Mouse (Mus musculus) heart, embryonic 13.5 days (tissue): ENCODE measurements at regions not wholly inside any gene's neighbourhood (a gene's known extent, or its start where the extent isn't known, plus 50 kb on each side); places are given as distances from the start of the nearest gene placed in this dataset.
"Not testable (repeated sequence)": the region's sequence is repeated elsewhere in the genome, so short reads cannot be mapped to it uniquely, and the experiment has no call there.

Experiments
- ATAC-seq: fragments of 200-750 bp; cut with Nextera tagmentation; 2 replicates; pipeline ENCODE4 v1.8.0; 2017; ENCODE audit warnings: moderate TSS enrichment; ENCODE audit not compliant: insufficient number of reproducible peaks, low FRiP score, low TSS enrichment; ENCODE audit errors: extremely low read depth
- H3K27ac ChIP-seq: fragments of 300-500 bp; sonication (generic); replicated peaks from 2 replicates; pipeline ENCODE4 v1.5.1; 2015; ENCODE audit warnings: moderate library complexity, mild to moderate bottlenecking, inconsistent platforms
- H3K27me3 ChIP-seq: fragments of 300-500 bp; sonication (generic); replicated peaks from 2 replicates; pipeline ENCODE4 v1.6.1; 2015; ENCODE audit warnings: mild to moderate bottlenecking, inconsistent platforms
- H3K36me3 ChIP-seq: fragments of 300-500 bp; sonication (generic); 2 replicates; pipeline ENCODE4 v1.6.1; 2015; ENCODE audit warnings: mild to moderate bottlenecking, inconsistent platforms
- H3K4me1 ChIP-seq: fragments of 300-500 bp; sonication (generic); 2 replicates; pipeline ENCODE4 v1.6.1; 2015; ENCODE audit warnings: inconsistent platforms
- H3K4me2 ChIP-seq: fragments of 300-500 bp; sonication (generic); 2 replicates; pipeline ENCODE4 v1.6.1; 2015; ENCODE audit warnings: inconsistent platforms, mild to moderate bottlenecking, moderate library complexity
- H3K4me3 ChIP-seq: fragments of 300-500 bp; sonication (generic); 2 replicates; pipeline ENCODE4 v1.5.1; 2015; ENCODE audit warnings: moderate library complexity, mild to moderate bottlenecking, inconsistent platforms
- H3K9ac ChIP-seq: fragments of 300-500 bp; sonication (generic); 2 replicates; pipeline ENCODE4 v1.6.1; 2015; ENCODE audit warnings: inconsistent platforms, mild to moderate bottlenecking, moderate library complexity
- H3K9me3 ChIP-seq: fragments of 300-500 bp; sonication (generic); 2 replicates; pipeline ENCODE4 v1.6.1; 2016; ENCODE audit warnings: inconsistent platforms
- WGBS: fragments of 180-500 bp; shearing (Covaris S2); methylation state at CpG from one replicate; pipeline ENCODE4 v1.1.7; 2015; ENCODE audit warnings: mixed read lengths; 5-methylcytosine and 5-hydroxymethylcytosine counted together

DNA sequence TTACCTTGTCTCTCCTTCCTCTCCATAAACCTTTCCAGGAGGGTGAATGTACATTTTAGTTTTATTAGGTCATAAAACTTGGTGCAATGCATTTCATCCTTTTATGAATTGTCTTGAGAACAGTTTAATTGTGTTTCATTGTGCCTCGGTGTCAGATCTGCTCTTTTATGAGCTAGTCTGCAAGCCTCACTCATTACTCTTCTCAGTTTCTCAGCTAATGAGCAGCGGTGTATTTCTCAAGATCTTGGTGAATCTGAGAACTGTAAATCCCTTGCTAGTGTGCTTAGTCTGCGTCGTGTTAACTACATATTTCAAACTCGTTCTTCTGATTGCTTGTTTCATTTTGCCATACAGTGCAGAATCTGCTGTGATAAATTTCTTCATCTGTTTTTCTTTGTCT is 984.4 kb downstream of the Basp1 start:
- no peak overlapping the region for H3K9ac ChIP-seq
- H3K4me3 ChIP-seq: no peak overlapping the region
- H3K4me1 ChIP-seq: no peaks in the 10 kb centered on the region
- no peaks in the 10 kb centered on the region for H3K36me3 ChIP-seq
- H3K9me3 ChIP-seq: no peaks in the 10 kb centered on the region; the same call in 1 of the 2 replicates
- ATAC-seq: no peak
- WGBS: 74% methylated on average over 5 of the region's 5 CpGs
- H3K4me2 ChIP-seq: no peak overlapping the region
- no peaks in the 10 kb centered on the region for H3K27me3 ChIP-seq
- H3K27ac ChIP-seq: no peak overlapping the region

GRCm38 (mm10) chr15:24422333-24422942 is 991.1 kb downstream of the Basp1 start:
- H3K9ac ChIP-seq: no peak overlapping the region
- no peaks in the 10 kb centered on the region; the same call in 1 of the 2 replicates for H3K9me3 ChIP-seq
- no peak overlapping the region for H3K4me3 ChIP-seq
- no peaks in the 10 kb centered on the region for H3K36me3 ChIP-seq
- H3K27ac ChIP-seq: no peak overlapping the region
- 46% methylated on average over 2 of the region's 2 CpGs for WGBS
- H3K27me3 ChIP-seq: no peaks in the 10 kb centered on the region
- no peak for ATAC-seq
- H3K4me2 ChIP-seq: no peak overlapping the region
- no peaks in the 10 kb centered on the region for H3K4me1 ChIP-seq

GRCm38 (mm10) chr15:24419736-24420135 is 993.8 kb downstream of the Basp1 start:
- WGBS: 58% methylated on average over 1 of the region's 1 CpGs

DNA sequence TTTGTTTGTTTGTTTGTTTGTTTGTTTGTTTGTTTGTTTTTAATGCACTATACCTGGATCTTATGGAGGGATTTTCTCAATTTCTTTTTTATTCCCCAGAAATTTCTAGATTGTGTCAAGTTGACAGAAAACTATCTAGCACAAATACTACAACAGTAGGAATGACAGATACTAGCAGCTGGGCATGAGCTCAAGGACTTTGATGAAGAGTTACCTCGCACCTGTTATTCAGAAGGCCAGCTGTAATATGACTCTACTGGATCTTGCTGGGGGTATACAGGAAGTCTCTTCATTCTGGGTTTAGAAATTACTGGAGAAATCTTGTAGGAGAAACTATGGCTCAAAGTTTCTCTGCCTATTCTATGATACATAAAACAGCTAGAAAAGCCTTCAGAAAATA is 994.4 kb downstream of the Basp1 start:
- Histone ChIP-seq H3K27me3 (no peaks in the 10 kb centered on the region), H3K27ac (no peak overlapping the region), H3K9ac (no peak overlapping the region), H3K4me2 (no peak overlapping the region), H3K36me3 (no peaks in the 10 kb centered on the region), H3K4me3 (no peak overlapping the region), H3K4me1 (no peaks in the 10 kb centered on the region), H3K9me3 (no peaks in the 10 kb centered on the region; the same call in 1 of the 2 replicates)
- no peak for ATAC-seq
- 70% methylated on average over 1 of the region's 1 CpGs for WGBS

More at GRCm38 (mm10) chr15:24419736-24420135, 993.8 kb downstream of the Basp1 start:
- H3K4me2 ChIP-seq: no peak overlapping the region
- no peak overlapping the region for H3K27ac ChIP-seq
- H3K4me3 ChIP-seq: no peak overlapping the region
- H3K9ac ChIP-seq: no peak overlapping the region
- H3K27me3 ChIP-seq: no peaks in the 10 kb centered on the region
- no peak for ATAC-seq
- H3K4me1 ChIP-seq: no peaks in the 10 kb centered on the region
- no peaks in the 10 kb centered on the region for H3K36me3 ChIP-seq
- no peaks in the 10 kb centered on the region; the same call in 1 of the 2 replicates for H3K9me3 ChIP-seq

DNA sequence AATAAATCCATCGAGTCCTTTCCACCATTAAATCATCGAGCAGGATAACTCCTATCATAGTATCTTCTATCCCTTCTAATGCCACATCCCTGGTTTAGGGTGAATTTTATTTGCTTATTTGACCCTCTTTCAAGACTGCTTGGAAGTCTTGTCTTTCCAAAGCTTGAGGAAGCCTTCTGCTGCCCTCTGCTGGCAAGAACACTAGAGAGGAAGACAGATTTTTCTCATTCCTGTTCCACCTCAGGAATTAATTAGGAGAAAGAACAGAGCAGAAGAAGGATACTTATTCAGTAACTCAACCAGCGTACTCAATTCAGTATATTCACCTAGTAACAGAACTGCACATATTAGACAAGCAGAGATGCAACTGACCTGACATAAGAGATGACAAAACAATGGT is 1005.9 kb downstream of the Basp1 start:
- H3K9me3 ChIP-seq: no peaks in the 10 kb centered on the region
- ATAC-seq: no peak
- H3K36me3 ChIP-seq: no peaks in the 10 kb centered on the region

DNA sequence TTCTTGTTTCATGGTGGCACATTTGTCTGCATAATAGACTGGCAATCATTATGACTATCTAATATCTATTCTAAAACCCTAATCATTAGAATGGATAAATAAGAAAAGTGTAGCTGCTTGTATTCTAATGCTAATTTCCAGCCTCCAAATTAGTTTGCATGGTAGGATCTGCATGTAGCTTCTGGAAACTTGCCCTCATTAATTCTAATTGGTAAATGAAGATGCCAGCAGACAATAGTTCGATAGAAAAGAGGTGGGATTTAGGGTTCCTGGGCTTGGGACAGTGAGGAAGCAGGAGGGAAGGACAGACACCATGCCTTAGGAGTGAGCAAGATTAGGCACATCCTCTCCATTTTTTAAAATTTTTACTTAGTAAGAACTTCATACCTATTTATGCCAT is 1008.3 kb downstream of the Basp1 start:
- Histone ChIP-seq H3K36me3 (no peaks in the 10 kb centered on the region), H3K4me1 (no peaks in the 10 kb centered on the region), H3K27ac (no peak overlapping the region), H3K4me2 (no peak overlapping the region), H3K9me3 (no peaks in the 10 kb centered on the region), H3K4me3 (no peak overlapping the region), H3K9ac (no peak overlapping the region), H3K27me3 (no peaks in the 10 kb centered on the region)
- ATAC-seq: no peak
- WGBS: 65% methylated on average over 1 of the region's 1 CpGs

More for the DNA sequence above, 1005.9 kb downstream of the Basp1 start:
- WGBS: 44% methylated on average over 3 of the region's 3 CpGs
- Histone ChIP-seq H3K27ac (no peak overlapping the region), H3K4me3 (no peak overlapping the region), H3K4me2 (no peak overlapping the region), H3K4me1 (no peaks in the 10 kb centered on the region), H3K9ac (no peak overlapping the region), H3K27me3 (no peaks in the 10 kb centered on the region)

DNA sequence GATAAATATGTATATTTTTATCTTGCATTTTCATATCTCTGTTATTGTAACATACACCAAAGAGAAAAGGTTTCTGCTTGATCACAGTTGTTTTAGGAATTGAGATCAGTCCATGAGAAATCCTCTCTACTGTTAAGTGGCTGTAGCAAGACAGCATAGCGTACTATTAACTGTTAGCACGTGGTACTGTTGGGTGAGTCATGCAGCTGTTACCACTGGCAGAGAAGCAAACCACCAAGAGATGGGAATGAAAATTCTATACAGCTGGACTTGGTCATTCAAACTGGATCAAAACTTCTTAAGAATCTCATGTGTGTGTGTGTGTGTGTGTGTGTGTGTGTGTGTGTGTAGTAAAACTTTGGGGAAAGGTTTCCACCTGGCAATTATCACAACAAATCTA is 1013.5 kb downstream of the Basp1 start:
- Histone ChIP-seq H3K4me2 (no peak overlapping the region), H3K36me3 (no peaks in the 10 kb centered on the region), H3K4me3 (no peak overlapping the region), H3K9ac (no peak overlapping the region), H3K27me3 (no peaks in the 10 kb centered on the region), H3K4me1 (no peaks in the 10 kb centered on the region), H3K9me3 (no peaks in the 10 kb centered on the region), H3K27ac (no peak overlapping the region)
- WGBS: 55% methylated on average over 2 of the region's 2 CpGs
- ATAC-seq: no peak

- WGBS: 77% methylated on average over 8 of the region's 8 CpGs
- no peaks in the 10 kb centered on the region for H3K36me3 ChIP-seq
- no peak overlapping the region for H3K4me3 ChIP-seq
- H3K9me3 ChIP-seq: 0 out of 2 replicates have a peak, but pooled peaks cover 6% of the 10 kb centered on the region
- H3K4me2 ChIP-seq: no peak overlapping the region
- H3K27me3 ChIP-seq: no peaks in the 10 kb centered on the region
- no peak for ATAC-seq
- no peak overlapping the region for H3K27ac ChIP-seq
- H3K9ac ChIP-seq: no peak overlapping the region
- no peaks in the 10 kb centered on the region for H3K4me1 ChIP-seq
Observed at GRCm38 (mm10) chr15:24358398-24358797, 1055.2 kb downstream of the Basp1 start.

DNA sequence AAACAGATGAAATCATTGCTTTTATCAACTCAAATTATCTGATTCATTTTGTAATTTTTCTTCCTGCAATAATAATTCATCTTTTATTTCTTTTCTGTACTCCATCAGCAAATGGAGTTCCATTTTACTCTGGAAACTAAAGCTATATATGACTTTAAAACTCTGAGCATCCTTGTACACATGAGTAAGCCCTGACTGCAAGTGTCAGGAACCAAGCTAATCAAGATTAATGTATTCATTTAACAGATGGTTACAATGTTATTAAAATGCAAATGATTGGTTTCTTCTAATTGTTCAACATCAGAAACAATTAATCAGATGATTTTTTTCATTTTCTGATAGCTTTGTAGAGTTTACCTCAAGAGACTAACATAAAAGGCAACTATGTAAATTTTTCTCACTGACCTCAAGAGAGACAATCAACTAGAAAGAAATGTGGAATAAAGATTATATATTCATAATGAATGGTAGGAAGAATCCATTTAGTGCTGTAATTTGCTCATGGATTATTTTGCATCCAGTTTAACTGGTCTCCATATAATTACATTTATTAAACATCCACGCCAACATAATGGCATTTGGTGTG is 1064.5 kb downstream of the Basp1 start:
- Histone ChIP-seq H3K27me3 (no peaks in the 10 kb centered on the region), H3K36me3 (no peaks in the 10 kb centered on the region), H3K4me2 (no peak overlapping the region), H3K4me1 (no peaks in the 10 kb centered on the region), H3K4me3 (no peak overlapping the region), H3K9me3 (no peaks in the 10 kb centered on the region), H3K27ac (no peak overlapping the region), H3K9ac (no peak overlapping the region)
- WGBS: 68% methylated on average over 1 of the region's 1 CpGs
- ATAC-seq: no peak

DNA sequence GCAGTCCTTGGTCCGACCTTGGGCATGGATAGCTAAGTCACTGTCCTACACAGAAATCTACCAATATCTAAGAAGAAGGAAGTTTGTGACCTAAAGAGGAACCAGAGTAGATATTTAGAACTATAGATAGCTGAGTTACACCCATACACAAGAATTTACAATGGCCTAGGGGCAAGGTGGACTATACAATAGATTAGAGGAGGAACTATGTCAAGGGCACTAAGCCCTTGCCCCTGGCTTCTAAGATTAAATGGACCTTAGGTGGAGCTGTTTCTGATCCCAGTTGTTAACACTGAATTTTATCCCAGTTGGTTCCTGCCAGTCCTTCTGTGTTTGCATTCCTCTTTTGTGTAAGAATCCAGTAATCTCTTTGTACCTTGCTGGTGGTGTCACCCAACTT is 1077.7 kb downstream of the Basp1 start:
- not testable (repeated sequence) for H3K36me3 ChIP-seq, H3K4me1 ChIP-seq, H3K4me3 ChIP-seq, H3K9ac ChIP-seq, H3K27me3 ChIP-seq, H3K9me3 ChIP-seq, H3K27ac ChIP-seq, H3K4me2 ChIP-seq, ATAC-seq
- 81% methylated on average over 1 of the region's 1 CpGs for WGBS

- ATAC-seq, H3K4me3 ChIP-seq, H3K4me2 ChIP-seq, H3K36me3 ChIP-seq, H3K9me3 ChIP-seq, H3K27ac ChIP-seq, H3K9ac ChIP-seq, H3K4me1 ChIP-seq, H3K27me3 ChIP-seq: not testable (repeated sequence)
- whole genome bisulfite sequencing: 75% methylated on average over 3 of the region's 3 CpGs
Observed at GRCm38 (mm10) chr15:24303123-24303522, 1110.4 kb downstream of the Basp1 start.

DNA sequence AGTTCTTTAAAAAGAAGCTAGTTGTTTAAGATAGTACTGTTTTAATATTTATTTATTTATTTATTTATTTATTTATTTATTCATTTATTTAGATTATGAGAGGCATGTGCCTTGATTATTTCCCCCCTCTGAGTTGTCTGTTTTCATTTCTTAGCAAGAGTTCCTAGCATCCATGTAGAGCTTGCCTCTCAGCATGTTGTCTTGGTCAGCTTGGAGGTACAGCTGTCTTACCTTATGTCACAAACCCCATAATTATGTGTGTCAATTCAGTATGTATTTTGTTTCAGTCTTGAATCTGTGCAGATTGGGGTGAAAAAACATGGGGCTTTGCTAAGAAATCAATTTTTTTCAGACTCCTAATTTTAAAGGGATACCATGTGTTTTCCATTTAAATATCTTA is 1116.3 kb downstream of the Basp1 start:
- Histone ChIP-seq H3K9me3 (no peaks in the 10 kb centered on the region), H3K4me2 (no peak overlapping the region), H3K27ac (no peak overlapping the region), H3K4me3 (no peak overlapping the region), H3K36me3 (no peaks in the 10 kb centered on the region), H3K27me3 (no peaks in the 10 kb centered on the region), H3K9ac (no peak overlapping the region), H3K4me1 (no peaks in the 10 kb centered on the region)
- ATAC-seq: no peak
